Mouse (Mus musculus) olfactory bulb, adult 2 months (tissue): ENCODE data around the gene Irgm2.

ENCODE experiments used
- CTCF ChIP-seq: fragments of 200-500 bp; IDR thresholded peaks from 2 replicates; pipeline ENCODE4 v1.5.1; 2012; ENCODE audit warnings: low read depth, mild to moderate bottlenecking, low read length, moderate library complexity; ENCODE audit not compliant: insufficient read depth
- POLR2A ChIP-seq: fragments of 200-500 bp; IDR thresholded peaks from 2 replicates; pipeline ENCODE4 v1.6.1; 2012; ENCODE audit warnings: mild to moderate bottlenecking, low read depth, low read length, moderate library complexity; ENCODE audit not compliant: insufficient read depth

- no peak for TF ChIP-seq POLR2A
- no peak for TF ChIP-seq CTCF
Measured at GRCm38 (mm10) chr11:58167822-58168166, 31.6 kb upstream of the Irgm2 start.
